Mouse (Mus musculus): ENCODE measurements around the gene Clec11a.

DNA sequence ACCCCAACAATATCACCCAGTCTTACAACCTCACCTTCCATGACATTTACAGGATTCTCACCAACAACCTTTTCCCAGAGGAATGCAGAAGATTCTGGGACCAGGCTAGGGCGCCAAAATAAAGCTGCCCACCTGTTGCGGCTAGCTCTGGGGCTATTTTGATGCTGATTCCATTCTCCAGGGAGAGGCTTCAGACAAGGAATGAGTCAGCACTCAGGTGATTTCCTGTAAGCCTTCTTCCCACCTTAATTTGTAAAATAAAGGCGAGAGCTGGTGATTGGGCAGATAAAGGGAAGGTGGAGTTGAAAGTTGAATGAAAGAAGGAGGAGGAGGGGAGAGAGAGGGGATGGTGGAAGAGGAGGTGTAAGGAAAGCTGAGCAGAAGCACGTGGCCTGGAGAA lies 15.3 kb downstream of the Clec11a start:
- no peak for TF ChIP-seq CTCF (IDR thresholded peaks at IDR 0.05; ENCODE audit: extremely low read depth, insufficient read depth, insufficient read length, insufficient replicate concordance)
- TF ChIP-seq POLR2A (IDR thresholded peaks at IDR 0.05; ENCODE audit: low read depth, low read length), result no peak

All from spleen, adult 2 months (tissue).